Mouse (Mus musculus) kidney, postnatal 4 days (tissue): ENCODE measurements at regions not wholly inside any gene's neighbourhood (a gene's known extent, or its start where the extent isn't known, plus 50 kb on each side); places are given as distances from the start of the nearest gene placed in this dataset.

Experiments
- DNase-seq, 2 experiments: peaks; one replicate each; pipeline ENCODE4 v3.0.0; 2021; ENCODE audit warnings: mixed read lengths in 2 of 2

DNA sequence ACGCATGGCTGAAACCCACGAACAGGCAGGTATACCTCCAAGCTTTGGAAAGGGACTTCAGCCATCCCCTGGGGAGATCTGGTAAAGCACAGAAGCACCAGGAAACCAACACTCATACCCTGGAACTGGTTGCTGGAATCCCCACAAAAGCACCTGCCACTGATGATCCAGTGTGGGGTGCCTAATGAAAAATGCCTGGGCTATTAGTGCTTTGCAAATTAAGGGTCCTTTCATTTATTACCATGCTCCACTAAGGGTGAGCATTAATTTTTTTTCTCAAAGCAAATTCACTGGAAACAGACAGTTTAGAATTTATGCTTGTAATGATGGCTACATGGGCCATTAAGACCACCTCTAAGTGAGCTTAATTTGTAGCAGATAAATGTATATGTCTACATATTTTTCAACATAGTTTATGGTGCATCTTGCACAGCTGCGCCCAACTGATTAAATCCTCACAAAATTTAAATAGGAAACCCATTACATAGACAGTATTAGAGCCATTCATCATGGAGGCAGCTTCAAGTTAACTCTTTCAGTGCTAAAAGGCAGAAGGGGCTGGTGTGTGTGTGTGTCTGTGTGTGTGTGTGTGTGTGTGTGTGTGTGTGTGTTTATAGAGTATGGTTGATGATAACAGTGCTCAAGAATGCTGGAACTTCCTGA, 201.8 kb downstream of the Cbln1 start:
- no peak for DNase-seq

DNA sequence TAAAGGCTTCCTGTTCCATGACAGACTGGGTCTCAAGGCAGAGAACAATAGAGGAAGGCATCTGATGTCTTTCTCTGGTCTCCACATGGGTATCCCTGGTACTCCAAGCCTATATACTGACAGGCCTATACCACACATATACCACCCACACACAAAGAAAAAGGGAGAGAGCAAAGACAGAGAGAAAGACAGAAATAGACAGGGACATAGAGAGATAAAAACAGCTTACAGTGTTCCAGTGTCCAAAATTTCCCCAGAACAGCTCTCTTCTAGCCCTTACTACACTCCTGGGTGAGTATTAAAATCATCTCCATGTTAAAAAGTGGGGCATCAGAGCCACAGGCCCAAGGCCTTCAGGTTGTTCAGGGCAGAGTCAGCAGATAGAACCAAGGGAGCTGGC, 204.2 kb downstream of the Cbln1 start:
- DNase-seq: no peak

DNA sequence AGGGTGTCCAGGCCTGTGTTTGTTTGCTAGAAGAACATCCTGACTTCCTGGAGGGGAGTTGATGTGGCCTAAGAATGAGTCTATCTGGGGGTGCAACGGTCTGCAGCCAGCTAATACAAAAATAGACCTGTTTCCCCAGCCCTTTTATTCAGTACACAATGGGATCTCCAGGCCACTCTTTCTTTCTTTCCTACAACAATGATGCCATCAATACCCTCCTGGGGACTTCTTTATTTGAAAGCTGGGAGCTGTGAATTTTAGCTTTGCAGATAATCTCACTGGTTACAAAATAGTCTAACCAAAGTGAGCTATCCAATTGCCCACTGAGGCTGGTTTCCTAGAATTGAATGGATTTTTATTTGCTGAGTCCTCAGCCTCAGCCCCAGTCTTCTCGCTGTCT, 207.4 kb downstream of the Cbln1 start:
- DNase-seq: no peak

DNA sequence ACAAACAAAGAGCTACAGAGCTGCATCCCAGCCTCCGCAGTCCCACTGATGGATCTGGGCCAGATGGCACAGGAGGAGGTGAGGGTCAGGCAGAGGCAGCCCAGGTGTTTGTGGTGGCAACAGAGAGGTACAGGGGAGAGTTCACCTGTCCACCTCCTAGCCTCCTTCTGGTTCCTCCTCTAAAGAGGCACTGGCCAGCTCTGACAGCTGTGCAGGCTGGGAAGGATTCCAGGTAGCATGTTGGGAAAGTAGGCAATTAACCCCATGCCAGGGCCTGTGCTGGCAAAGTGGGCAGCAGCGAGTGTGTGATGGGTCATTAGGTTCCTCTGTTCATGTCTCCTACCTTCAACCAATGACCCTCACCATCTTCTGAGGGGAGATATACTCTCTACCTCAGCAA, 212.1 kb downstream of the Cbln1 start:
- DNase-seq: no peak

DNA sequence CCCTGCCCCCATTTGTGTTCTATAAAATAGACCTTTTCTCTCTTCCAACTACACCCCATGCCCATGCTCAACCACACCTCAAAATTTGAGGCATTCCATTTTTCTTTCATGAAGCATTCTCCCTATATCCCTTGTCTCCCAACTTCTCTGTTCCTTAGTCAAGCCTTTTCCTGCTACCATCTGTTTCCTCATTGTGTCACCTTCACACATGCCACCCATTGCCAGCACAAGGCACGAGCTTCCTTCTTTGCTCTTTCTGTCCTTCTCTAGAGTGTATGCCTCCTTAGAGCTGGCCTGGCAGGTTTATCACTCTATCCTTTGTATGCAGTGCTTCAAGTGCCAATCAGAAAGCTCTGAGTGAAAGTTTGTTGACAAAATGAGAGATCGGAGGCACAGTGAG, 229.7 kb downstream of the Cbln1 start:
- no peak for DNase-seq

DNA sequence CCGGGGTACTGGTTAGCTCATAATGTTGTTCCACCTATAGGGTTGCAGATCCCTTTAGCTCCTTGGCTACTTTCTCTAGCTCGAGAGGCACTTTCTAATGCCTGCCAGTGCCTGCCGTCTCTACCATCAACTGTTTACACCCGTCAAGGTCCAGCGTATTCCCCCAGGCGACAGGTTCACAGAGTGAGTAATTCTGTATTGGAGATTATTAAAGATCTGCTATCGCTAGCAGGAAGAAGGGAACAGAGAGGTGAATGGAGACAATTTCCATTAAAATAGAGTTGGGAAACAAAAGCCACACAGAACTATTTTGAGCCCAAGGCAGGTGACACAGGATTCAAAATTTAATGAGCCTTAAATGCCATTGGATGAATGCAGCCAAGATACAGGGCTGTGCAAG, 235.2 kb downstream of the Cbln1 start:
- DNase-seq: peak; percentile 41 to 53

DNA sequence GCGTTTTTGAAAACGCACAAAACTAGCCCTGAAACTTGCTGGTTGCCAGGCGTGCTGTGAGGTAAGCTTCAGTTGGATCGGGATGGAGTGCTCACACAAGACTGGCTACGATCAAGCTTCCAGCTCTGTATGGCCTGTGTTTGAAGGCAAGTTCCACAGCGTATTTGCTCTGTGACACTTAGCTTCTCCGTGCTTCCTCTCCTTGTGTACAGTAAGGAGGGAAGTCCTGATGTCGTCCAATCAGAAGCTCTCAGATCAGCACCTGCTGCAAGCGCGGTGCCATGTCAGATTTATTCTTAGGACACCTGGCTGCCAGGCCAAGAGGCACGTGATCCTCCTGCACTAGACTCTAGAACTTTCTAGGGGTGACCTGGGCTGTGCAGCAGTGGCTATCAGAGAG, 236.0 kb downstream of the Cbln1 start:
- no peak for DNase-seq

DNA sequence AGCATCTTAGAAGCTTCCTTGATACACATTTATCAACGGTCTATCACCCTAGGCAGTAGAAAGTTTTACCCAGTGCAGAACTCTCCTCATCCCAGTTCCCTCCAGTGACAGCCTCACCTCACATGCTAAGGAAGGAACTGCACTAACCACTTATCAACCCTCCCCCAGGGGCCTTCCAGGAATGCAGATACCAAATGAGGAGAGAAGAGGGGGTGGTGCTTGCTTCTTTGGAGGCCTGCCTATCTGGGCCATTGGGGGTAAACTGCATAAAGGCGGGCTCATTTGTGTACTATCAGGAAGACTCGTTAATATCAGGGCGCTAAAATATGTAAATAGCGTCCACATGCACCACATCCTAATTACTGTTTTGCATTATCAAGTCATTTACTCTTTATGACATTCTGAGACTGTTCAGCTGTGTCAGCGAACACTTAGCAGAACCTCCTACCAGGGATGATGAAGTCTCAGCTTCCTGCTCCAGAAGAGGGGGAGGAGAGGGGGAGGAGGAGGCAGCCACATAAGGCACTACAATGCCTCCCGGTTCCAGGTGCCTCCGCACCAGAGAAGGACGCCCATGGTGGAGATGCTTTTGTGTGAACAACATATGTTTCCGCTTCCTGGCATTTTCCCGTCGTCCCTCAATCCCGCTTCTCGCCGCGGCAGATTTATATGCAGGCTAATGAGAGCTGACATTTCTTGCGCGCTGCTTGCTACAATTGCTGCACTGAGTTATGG, 236.9 kb downstream of the Cbln1 start:
- DNase-seq: peak; percentile 45 to 56

DNA sequence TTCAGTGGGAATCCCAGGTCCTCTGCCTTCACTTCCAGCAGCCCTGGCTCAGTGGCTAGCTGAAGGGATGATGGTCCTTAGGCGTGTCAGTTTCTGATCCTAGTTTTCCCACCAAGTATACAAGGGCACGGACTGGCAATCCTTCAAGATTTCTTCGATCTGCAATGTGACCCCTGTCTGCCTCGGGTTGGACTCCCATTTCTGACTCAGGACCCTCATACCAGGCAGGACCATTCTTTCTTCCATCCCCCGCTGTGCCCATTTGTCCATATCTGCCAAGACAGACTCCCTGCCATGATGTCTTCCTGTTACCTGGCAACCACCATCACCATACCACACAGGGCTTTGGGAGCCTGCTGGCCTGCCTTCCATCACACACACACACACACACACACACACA, 238.1 kb downstream of the Cbln1 start:
- DNase-seq: no peak

DNA sequence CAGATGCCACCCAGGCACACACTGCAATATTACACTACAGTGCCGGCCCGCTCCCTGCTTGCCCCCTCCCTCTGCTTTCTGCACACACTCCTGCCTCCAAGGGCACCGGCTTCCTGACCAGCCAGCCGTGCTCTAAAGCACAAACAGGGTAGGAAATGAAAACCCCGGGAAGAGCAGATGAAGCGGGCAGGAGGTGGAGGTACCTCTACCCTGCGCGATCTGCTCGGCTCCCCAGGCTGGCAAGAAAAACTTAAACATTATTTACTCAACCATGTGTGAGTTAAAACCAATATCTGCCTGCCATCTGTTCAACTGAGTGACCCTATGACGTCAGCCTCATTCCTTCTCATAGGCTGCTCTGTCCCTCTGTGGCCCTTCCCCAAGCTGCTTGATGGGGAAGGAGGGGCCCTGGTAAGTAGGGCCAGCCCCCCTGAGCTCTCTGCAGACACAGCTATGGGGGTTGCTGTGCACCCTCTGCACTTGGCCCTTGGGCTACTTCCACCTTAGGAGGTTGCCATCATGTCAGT, 238.5 kb downstream of the Cbln1 start:
- DNase-seq: peak; percentile 27 to 45

DNA sequence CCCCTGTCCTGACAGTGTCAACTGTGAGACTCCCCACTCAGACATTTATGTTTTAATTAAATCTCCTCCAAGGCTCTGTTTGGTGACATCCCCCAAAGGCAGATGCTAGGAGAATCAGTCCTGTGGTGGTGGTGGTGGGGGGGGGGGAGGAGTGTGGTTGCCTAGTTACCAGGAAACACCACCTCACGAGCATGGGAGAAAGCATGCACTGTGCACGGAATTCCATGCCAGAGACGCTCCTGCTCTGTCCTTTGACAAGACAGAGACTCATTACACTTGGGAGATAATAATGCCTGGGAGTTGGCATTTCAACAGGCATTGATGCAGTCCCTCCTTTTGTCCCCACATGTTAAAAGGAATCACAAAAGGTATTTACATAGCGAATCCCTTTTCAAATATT, 240.6 kb downstream of the Cbln1 start:
- no peak for DNase-seq

DNA sequence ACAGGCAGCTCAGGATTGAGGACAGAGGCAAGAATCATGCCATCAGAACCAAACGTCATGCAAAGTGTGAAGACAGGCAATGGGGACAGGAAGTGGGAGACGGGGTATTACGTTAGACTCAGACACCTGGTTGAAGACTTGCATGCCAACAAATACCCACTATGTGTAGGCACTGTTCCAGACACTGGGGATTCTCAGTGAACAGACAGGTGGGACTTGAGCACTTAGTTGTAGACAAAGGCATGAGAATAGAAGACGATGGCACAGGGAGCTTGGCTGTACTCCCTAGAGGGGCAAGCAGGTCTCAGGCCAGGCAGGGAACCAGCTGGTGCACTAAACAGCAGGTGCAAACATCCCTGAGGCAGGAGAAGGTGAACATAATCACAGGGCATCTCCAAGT, 242.3 kb downstream of the Cbln1 start:
- no peak for DNase-seq

DNA sequence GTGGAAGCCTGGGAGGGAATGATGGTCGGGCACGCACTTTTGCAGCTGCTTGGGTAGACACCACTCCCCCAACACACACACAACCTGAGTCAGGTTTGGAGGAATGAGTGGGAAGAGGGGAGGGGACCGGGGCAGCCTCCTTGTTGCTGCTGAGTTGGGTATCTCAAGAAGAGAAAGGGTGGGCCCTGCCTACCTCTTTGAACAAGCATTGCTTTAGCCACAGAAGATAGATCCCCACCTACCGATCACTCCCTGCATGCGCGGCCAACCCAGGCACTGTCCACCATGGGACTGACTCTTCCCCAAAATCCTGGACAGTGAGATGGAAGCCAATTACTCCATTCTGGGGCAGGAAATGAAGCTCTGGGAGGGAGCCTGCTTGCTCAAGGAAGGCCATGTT, 243.2 kb downstream of the Cbln1 start:
- no peak for DNase-seq

DNA sequence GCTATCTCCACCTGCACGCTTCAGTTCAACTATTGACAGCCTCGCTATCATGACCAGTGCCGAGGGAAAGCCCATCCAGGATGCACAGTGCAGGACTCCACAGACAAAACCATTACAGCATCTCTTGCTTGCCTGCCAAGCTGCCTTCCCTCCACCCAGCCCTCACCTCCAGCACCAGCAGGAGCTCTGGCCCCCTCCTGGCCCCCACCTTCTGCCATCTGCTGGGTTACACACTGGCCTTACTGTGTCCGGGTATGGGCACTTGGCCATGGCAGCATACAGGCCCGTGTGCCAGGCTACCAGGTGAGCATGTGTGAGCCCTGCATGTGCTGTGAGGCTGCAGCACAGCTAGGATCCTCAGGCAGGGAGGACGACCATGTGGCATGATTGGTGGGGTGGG, 243.6 kb downstream of the Cbln1 start:
- DNase-seq: no peak

DNA sequence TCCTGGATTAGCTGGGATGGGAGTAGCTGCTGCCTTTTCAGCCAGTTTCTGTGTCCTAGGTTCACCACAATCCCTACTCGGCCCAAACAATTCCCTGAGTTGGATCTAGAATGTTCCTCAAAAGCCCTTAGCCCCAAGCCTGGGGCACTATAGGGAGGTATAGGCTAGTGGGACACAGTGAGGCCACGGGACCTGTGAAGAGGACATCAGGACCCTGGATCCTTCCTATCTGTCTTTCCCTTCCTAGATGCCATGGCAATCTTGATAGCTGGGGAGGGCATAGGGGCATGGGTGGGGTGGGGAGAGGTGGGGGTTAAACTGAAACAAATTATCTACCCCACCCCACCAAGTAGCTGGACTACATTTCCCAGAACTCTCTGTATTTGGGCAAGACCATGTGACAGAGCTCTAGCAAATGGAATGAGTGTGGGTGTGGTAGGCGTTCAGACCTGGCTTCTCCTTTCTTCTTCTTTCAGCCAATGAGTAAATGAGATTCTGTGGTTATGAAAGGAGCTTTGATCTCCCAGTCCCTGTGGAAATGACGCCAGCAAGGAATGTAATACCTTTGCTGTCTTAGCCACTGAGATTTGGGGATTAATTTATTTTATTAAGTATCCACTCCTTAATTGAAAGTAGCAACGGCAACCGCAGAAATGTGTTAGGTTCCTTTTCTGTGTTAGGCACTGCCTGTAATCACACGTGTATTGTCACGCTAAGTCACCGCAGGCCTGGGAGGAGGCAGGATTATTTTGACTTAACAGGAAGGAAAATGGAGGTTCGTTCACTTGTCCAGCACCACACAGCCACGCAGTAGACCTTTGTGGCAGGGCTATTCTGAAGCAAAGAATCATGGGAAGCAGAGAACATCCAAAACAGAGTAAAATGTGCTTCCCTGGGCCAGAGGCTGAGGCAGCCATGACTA, 246.6 kb downstream of the Cbln1 start:
- no peak for DNase-seq

DNA sequence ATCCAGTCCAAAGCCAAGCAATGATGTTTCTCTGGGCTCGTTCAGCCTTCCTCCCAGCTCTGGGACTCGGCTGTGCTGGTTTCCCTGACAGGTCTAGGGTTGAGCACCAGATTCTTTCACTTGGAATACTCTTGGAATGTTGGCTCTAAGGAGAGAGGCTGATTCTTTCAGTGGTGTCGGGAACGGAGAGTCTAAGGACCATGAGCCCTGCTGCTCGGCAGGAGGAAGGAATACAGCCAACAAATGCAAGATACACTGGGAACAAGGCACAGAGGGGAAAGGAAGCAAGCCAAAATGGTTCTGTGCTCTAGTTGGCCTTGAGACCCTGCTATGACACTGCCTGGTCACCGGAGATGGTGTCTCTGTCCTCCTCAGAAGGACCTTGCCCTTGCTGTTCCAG, 251.8 kb downstream of the Cbln1 start:
- no peak for DNase-seq

DNA sequence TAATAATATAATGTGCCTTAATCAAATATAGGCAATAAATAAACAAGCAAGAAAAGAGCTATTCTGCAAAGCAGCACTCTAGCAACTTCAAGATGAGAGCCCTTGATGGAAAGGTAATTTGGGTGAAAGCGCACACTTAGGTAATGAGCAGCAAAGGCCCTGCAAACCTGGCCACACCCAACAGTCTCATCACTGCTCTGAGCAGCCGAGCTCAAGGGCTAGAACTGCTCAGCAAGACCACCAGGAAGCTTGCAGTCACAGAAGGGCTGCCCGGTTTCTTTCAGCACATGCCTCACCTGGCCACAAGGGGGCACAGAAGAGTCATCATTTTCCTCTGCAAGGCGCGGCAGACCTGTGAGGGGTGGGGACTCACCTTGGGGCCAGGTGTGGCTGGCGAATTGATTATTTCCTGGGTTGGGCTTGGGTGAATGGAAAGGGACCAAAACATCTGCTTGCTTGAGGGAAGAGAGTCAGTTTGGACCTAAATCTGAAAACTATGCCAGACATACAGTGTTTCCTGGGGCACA, 253.4 kb downstream of the Cbln1 start:
- peak; percentile 56 to 58 for DNase-seq

DNA sequence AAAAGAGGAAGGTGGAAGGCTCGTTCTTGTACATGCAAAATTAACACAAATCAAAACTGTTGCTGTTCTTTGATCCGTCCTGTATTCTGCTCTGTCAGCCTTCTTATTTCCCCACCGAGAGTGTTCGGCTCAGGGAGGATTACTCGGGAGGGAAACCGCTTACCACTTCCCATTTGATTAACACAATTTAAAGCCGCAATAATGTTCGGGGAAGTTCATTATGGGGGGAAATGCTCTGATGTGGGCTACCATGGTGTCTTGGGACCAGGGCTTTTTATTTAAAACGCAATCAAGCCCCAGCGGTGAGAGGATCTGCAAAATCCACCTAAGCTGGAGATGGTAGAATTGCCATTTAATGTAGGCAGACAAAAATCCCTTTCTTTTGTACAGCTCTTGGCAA, 257.4 kb downstream of the Cbln1 start:
- no peak for DNase-seq

DNA sequence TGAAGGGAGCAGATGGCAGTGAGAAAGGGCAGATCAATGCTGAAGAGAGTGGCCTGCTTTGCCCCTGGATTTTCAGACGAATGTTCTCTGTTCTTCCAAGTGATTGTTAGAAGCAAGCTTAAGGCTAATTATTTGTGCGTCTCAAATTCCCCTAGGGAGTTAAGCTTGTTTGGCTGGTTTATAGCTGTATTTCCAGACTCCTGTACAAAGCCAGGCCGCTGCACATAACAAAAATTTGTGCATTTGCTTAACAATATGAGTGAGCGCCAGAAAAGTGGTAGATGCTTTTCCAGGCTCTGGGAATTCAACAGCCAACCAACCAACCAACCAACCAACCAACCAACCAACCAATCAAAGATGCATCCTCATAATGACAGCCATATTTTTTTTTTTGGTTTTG, 261.9 kb downstream of the Cbln1 start:
- no peak for DNase-seq

DNA sequence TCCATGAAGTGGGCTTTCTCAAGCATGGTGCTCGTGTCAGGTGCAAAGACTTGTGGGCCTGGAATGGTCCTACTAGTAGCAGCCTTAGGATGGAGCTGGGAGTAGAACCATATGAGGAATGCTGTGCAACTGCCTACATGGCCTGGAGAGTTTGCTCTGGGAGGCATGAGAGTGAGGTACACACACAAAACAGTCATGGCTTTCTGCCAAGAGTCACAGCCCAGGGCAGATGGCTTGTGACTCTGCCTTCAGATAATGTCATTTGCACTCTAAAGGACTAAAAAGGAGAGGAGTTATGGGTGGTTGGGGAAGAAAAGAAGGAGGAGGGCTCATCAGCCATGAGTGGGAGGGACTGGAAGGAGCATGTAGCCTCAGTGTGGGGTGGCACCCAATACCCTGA, 263.1 kb downstream of the Cbln1 start:
- DNase-seq: no peak

DNA sequence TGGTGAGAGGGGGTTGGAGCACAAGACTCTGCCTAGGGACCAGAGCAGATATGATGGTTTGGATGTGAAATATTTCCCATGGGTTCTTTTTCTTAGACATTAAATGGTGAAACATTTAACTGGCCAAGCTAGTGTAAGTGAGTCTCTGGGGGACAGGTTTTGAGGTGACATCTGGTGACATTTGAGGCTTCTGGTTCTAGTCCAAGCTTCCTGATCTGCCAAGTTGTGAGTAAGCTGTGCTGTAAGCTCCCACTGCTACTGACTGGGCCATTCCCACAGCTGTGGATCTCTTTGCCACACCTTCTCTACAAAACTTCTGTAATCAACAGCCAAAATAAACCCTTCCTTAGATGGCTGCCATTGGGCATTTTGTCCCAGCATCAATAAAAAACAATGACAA, 264.4 kb downstream of the Cbln1 start:
- no peak for DNase-seq

DNA sequence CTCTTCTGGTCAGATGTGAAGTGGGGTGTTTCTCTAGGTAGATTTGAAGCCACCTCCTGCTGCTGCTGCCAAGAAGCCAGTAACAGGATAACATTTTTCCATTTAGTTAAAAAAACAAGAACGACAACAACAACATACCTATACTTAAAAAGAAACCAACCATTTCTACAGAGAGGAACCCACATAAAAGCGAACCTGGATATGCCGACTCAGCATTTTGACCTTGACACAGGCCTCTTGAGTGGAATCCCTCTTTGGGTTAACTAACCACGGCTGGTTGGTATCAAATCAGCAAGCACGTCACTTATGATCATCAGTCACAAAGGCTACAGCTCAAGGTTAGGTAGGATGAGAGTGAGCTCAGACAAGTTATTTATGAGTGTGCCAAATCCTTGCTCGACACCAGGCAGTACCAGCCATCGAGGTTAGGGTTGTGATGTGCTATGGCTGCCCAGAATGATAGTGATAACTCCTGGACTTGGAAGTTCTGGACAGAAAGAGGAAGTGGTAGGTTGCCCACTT, 269.7 kb downstream of the Cbln1 start:
- DNase-seq: no peak
